Mouse (Mus musculus) lung, embryonic 14.5 days (tissue): ENCODE measurements around the gene Gm11627. TPM values are rescaled to one million over a fixed set of nuclear protein-coding genes. Genes with fewer than 3 reads are reported as not detected.

Experiments used
- ATAC-seq: fragments of 200-750 bp; cut with Nextera tagmentation; 2 replicates; pipeline ENCODE4 v1.8.0; 2017; ENCODE audit warnings: mild to moderate bottlenecking, moderate TSS enrichment, moderate library complexity; ENCODE audit not compliant: insufficient read depth
- DNase-seq: peaks from one replicate; pipeline ENCODE4 v3.0.0-alpha.2; 2015
- H3K27ac ChIP-seq: fragments of 300-500 bp; sonication (generic); 2 replicates; pipeline ENCODE4 v1.5.1; 2014; ENCODE audit warnings: low read depth, mild to moderate bottlenecking, moderate library complexity
- H3K27me3 ChIP-seq: fragments of 300-500 bp; sonication (generic); 2 replicates; pipeline ENCODE4 v1.6.1; 2014; ENCODE audit warnings: low read length, control low read depth; ENCODE audit not compliant: insufficient read depth
- H3K36me3 ChIP-seq: fragments of 300-500 bp; sonication (generic); 2 replicates; pipeline ENCODE4 v1.6.1; 2014; ENCODE audit warnings: control low read depth; ENCODE audit not compliant: insufficient read depth
- H3K4me1 ChIP-seq: fragments of 300-500 bp; sonication (generic); 2 replicates; pipeline ENCODE4 v1.6.1; 2014; ENCODE audit warnings: antibody characterized with exemption, control low read depth; ENCODE audit not compliant: insufficient read depth
- H3K4me2 ChIP-seq: fragments of 300-500 bp; sonication (generic); 2 replicates; pipeline ENCODE4 v1.6.1; 2014; ENCODE audit warnings: mild to moderate bottlenecking
- H3K4me3 ChIP-seq: fragments of 300-500 bp; sonication (generic); 2 replicates; pipeline ENCODE4 v1.5.1; 2014; ENCODE audit warnings: low read depth, low read length
- H3K9ac ChIP-seq: fragments of 300-500 bp; sonication (generic); 2 replicates; pipeline ENCODE4 v1.6.1; 2014
- H3K9me3 ChIP-seq: fragments of 300-500 bp; sonication (generic); 2 replicates; pipeline ENCODE4 v1.6.1; 2016; ENCODE audit warnings: low read depth, low read length, control low read depth
- CTCF ChIP-seq: IDR thresholded peaks from 2 replicates; pipeline ENCODE4 v1.5.1; 2016; ENCODE audit warnings: antibody characterized with exemption, low read depth
- WGBS: fragments of 180-500 bp; shearing (Covaris S2); extraction: QIAGEN DNeasy Blood & Tissue Kit; methylation state at CpG from one replicate; pipeline ENCODE4 v1.1.7; 2014; 5-methylcytosine and 5-hydroxymethylcytosine counted together
- polyA plus RNA-seq: library from polyadenylated mRNA; unstranded; fragments of >200 nt; fragmentation: Nextera tagmentation; extraction: Ambion mirVana; gene quantifications from 2 replicates; pipeline ENCODE4 v1.2.1, GENCODE M21; 2014

Gm11627 gene
- polyA plus RNA-seq, 1 experiment from 2014 or later, result 14.3 TPM

DNA sequence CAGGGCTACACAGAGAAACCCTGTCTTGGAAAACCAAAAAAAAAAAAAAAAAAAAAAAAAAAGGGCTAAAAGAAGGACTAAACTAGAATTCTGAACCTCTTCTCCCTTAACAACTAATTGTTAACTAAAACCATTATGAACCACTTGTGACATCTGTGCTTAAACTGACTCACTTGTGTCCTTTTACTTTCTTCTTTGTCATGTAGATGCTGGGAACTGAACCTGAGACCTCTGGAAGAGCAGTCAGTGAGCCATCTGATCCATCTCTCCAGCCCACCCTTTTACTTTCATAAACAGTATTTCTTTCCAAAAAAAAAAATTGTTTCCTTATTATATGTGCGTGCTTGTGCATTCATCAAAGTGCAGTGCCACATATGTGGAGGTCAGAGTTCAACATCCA is 39.6 kb downstream of the Gm11627 start:
- Histone ChIP-seq H3K9ac (no peak overlapping the region), H3K4me1 (no peaks in the 10 kb centered on the region), H3K27ac (no peak overlapping the region), H3K36me3 (peaks cover 24% of the 10 kb centered on the region; the same call in 1 of the 2 replicates), H3K4me2 (no peak overlapping the region), H3K27me3 (no peaks in the 10 kb centered on the region), H3K4me3 (no peak overlapping the region), H3K9me3 (no peaks in the 10 kb centered on the region)
- no peak for DNase-seq
- TF ChIP-seq CTCF, result no peak
- WGBS, result 59% methylated on average over 1 of the region's 1 CpGs
- no peak for ATAC-seq

DNA sequence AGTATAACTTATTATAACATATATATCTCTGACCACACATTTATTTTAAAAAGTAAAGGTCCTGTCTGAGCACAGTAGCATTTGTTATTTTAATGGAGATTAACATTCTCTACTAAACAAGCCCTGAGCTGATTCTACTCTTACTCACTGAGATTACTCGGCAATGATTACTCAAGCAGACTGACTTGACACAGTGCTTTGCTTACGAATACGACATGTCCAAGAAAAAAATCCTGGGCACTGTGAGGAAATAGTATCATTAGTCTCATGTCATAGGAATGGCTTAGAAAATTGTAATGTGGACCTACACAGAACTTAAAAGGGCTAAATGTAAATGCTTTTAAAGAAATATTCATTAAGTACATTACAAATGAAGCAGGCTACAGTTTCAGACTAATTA is 43.1 kb downstream of the Gm11627 start:
- Histone ChIP-seq H3K4me3 (no peak overlapping the region), H3K27ac (no peak overlapping the region), H3K4me2 (no peak overlapping the region), H3K36me3 (peaks cover 20% of the 10 kb centered on the region; the same call in 1 of the 2 replicates), H3K9me3 (no peaks in the 10 kb centered on the region), H3K9ac (no peak overlapping the region), H3K4me1 (no peaks in the 10 kb centered on the region), H3K27me3 (no peaks in the 10 kb centered on the region)
- no peak for TF ChIP-seq CTCF
- ATAC-seq (no peak), DNase-seq (no peak)
- WGBS, result 51% methylated on average over 3 of the region's 3 CpGs

- no peak for TF ChIP-seq CTCF
- 73% methylated on average over 2 of the region's 2 CpGs for WGBS
- H3K9me3 ChIP-seq, result no peaks in the 10 kb centered on the region
- no peaks in the 10 kb centered on the region for H3K27me3 ChIP-seq
- no peak overlapping the region for H3K4me2 ChIP-seq
- no peaks in the 10 kb centered on the region for H3K4me1 ChIP-seq
- DNase-seq (no peak), ATAC-seq (no peak)
- H3K9ac ChIP-seq, result no peak overlapping the region
- peaks cover 18% of the 10 kb centered on the region; the same call in 1 of the 2 replicates for H3K36me3 ChIP-seq
- no peak overlapping the region for H3K27ac ChIP-seq
- no peak overlapping the region for H3K4me3 ChIP-seq
These were observed 45.2 kb downstream of the Gm11627 start for GRCm38 (mm10) chr11:102534078-102534477.

DNA sequence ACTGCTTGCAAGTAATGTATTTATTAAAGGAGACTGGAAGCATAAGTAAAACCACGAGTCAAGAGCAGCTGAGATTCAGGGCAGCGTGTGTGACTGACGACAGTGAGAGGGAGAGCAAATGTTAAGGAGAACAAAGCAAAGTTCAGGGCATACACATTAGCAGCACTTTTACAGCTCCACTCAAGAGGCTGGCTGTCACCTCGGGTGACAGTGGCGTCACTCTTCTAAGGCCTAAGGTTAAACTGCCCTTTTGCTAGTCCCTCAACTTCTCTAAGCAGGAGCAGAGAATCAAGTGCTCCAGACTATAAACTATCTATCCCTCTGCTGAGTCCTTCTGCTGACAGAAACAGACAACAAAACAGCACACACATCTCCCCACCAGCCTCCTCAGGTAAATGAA is 47.8 kb downstream of the Gm11627 start:
- no peak overlapping the region for H3K4me3 ChIP-seq
- no peak overlapping the region for H3K4me2 ChIP-seq
- WGBS, result 33% methylated on average over 5 of the region's 5 CpGs
- H3K9me3 ChIP-seq, result no peaks in the 10 kb centered on the region
- DNase-seq, result no peak
- no peak overlapping the region for H3K27ac ChIP-seq
- H3K9ac ChIP-seq, result no peak overlapping the region
- no peak for ATAC-seq
- H3K36me3 ChIP-seq, result peaks cover 13% of the 10 kb centered on the region; the same call in 1 of the 2 replicates
- no peak for TF ChIP-seq CTCF
- no peaks in the 10 kb centered on the region for H3K27me3 ChIP-seq
- no peaks in the 10 kb centered on the region for H3K4me1 ChIP-seq

Other genes starting within 250 kb of the Gm11627 start
- 6.0 and 6.9 TPM in 2 replicates for gene Slc4a1, start 213.3 kb downstream of the Gm11627 start, polyA plus RNA-seq
- gene Rundc3a, start 186.1 kb downstream of the Gm11627 start, polyA plus RNA-seq, result 1.1 and 1.3 TPM in 2 replicates
- 223 and 244 TPM in 2 replicates for gene Slc25a39, start 171.5 kb downstream of the Gm11627 start, polyA plus RNA-seq
- 113 and 116 TPM in 2 replicates for gene Grn, start 149.1 kb downstream of the Gm11627 start, polyA plus RNA-seq
- gene Fam171a2, start 131.8 kb downstream of the Gm11627 start, polyA plus RNA-seq, result 7.4 and 8.3 TPM in 2 replicates
- gene Itga2b, start 109.3 kb downstream of the Gm11627 start, polyA plus RNA-seq, result 10.1 and 10.7 TPM in 2 replicates
- 47.0 and 49.4 TPM in 2 replicates for gene Gpatch8, start 23.1 kb downstream of the Gm11627 start, polyA plus RNA-seq
- 40.0 and 42.9 TPM in 2 replicates for gene Fzd2, start 24.9 kb upstream of the Gm11627 start, polyA plus RNA-seq
- 0.22 and 0.64 TPM in 2 replicates for gene Meioc, start 84.3 kb upstream of the Gm11627 start, polyA plus RNA-seq
- gene Ccdc43, start 118.3 kb upstream of the Gm11627 start, polyA plus RNA-seq, result 44.5 and 46.4 TPM in 2 replicates
- 5.3 and 5.5 TPM in 2 replicates for gene Adam11, start 182.0 kb upstream of the Gm11627 start, polyA plus RNA-seq
- 78.1 and 80.7 TPM in 2 replicates for gene Gjc1, start 240.2 kb upstream of the Gm11627 start, polyA plus RNA-seq